Mouse (Mus musculus) testis, postnatal 14 days (tissue): ENCODE measurements at regions not wholly inside any gene's neighbourhood (a gene's known extent, or its start where the extent isn't known, plus 50 kb on each side); places are given as distances from the start of the nearest gene placed in this dataset.

Experiments used
- DNase-seq: peaks from one replicate; pipeline ENCODE4 v3.0.0; 2021; ENCODE audit warnings: low spot score

GRCm38 (mm10) chr7:71043128-71043527 lies 308.2 kb downstream of the Gm10295 start:
- DNase-seq = no peak

- DNase-seq = no peak
Observed at GRCm38 (mm10) chr7:71041388-71041787, 309.9 kb downstream of the Gm10295 start.

- DNase-seq = no peak
Observed at GRCm38 (mm10) chr7:71040846-71041245, 310.4 kb downstream of the Gm10295 start.

- no peak for DNase-seq
Observed at GRCm38 (mm10) chr7:71038537-71038936, 312.7 kb downstream of the Gm10295 start.

- DNase-seq = no peak
Observed at GRCm38 (mm10) chr7:71033121-71033520, 318.2 kb downstream of the Gm10295 start.

GRCm38 (mm10) chr7:71023946-71024610 lies 327.2 kb downstream of the Gm10295 start:
- DNase-seq = no peak

- no peak for DNase-seq
Observed at GRCm38 (mm10) chr7:71023253-71023945, 327.9 kb downstream of the Gm10295 start.
